Mouse (Mus musculus) layer of hippocampus, postnatal 36 days (tissue): ENCODE measurements around the gene Hoxa4. TPM values are rescaled to one million over a fixed set of nuclear protein-coding genes. Genes with fewer than 3 reads are reported as not detected.

Source experiments
- DNase-seq, 2 experiments: peaks; one replicate each; pipeline ENCODE4 v3.0.0; 2022
- total RNA-seq, 2 experiments: library from RNA; stranded (reverse); gene quantifications; 2 replicates each; pipeline ENCODE4 v1.2.3; 2021

Hoxa4 gene
- total RNA-seq, 2 experiments from 2014 or later, result not detected

GRCm38 (mm10) chr6:52228475-52229465, 37.2 kb upstream of the Hoxa4 start:
- DNase-seq, result no peak

GRCm38 (mm10) chr6:52227470-52228222, 36.1 kb upstream of the Hoxa4 start:
- DNase-seq, result no peak

- DNase-seq, result no peak
Measured at GRCm38 (mm10) chr6:52226569-52227257, 35.2 kb upstream of the Hoxa4 start.

GRCm38 (mm10) chr6:52225612-52226568, 34.3 kb upstream of the Hoxa4 start:
- no peak for DNase-seq

- DNase-seq, result no peak
Measured at GRCm38 (mm10) chr6:52224895-52225611, 33.5 kb upstream of the Hoxa4 start.

GRCm38 (mm10) chr6:52223939-52224760, 32.6 kb upstream of the Hoxa4 start:
- DNase-seq, result no peak

GRCm38 (mm10) chr6:52222729-52223128, 31.2 kb upstream of the Hoxa4 start:
- DNase-seq, result no peak

- DNase-seq, result no peak
Measured at GRCm38 (mm10) chr6:52221993-52222685, 30.6 kb upstream of the Hoxa4 start.

GRCm38 (mm10) chr6:52221337-52221992, 29.9 kb upstream of the Hoxa4 start, which contains the start of gene Hoxa7:
Gene Hoxa7, minus strand, starts transcription at chr6:52221854.
- peak; percentile 77 to 82 for DNase-seq

GRCm38 (mm10) chr6:52220865-52221310, 29.3 kb upstream of the Hoxa4 start:
- no peak for DNase-seq

- no peak for DNase-seq
Measured at GRCm38 (mm10) chr6:52220003-52220864, 28.7 kb upstream of the Hoxa4 start.

GRCm38 (mm10) chr6:52219234-52219942, 27.8 kb upstream of the Hoxa4 start:
- DNase-seq, result no peak

GRCm38 (mm10) chr6:52218643-52219215, 27.2 kb upstream of the Hoxa4 start:
- no peak for DNase-seq

GRCm38 (mm10) chr6:52217895-52218642, 26.5 kb upstream of the Hoxa4 start:
- no peak for DNase-seq

- DNase-seq, result no peak
Measured at GRCm38 (mm10) chr6:52217459-52217768, 25.9 kb upstream of the Hoxa4 start.
